Mouse (Mus musculus) splenic B cell, adult 2 months (primary cell): ENCODE measurements around the gene Neurog1.

Experiments used
- DNase-seq: peaks from one replicate; pipeline ENCODE4 v3.0.0-alpha.2; 2011; ENCODE audit warnings: low read depth, low spot score
- H3K27me3 ChIP-seq: 2 replicates; pipeline ENCODE4 v1.6.1; 2012; ENCODE audit warnings: mild to moderate bottlenecking, low read length, moderate library complexity, mixed read lengths; ENCODE audit not compliant: control insufficient read depth, poor library complexity, insufficient read depth, severe bottlenecking
- H3K36me3 ChIP-seq: 2 replicates; pipeline ENCODE4 v1.6.1; 2012; ENCODE audit warnings: mild to moderate bottlenecking, low read length, moderate library complexity, mixed read lengths; ENCODE audit not compliant: control insufficient read depth, poor library complexity, insufficient read depth, severe bottlenecking

The Neurog1 gene

DNA sequence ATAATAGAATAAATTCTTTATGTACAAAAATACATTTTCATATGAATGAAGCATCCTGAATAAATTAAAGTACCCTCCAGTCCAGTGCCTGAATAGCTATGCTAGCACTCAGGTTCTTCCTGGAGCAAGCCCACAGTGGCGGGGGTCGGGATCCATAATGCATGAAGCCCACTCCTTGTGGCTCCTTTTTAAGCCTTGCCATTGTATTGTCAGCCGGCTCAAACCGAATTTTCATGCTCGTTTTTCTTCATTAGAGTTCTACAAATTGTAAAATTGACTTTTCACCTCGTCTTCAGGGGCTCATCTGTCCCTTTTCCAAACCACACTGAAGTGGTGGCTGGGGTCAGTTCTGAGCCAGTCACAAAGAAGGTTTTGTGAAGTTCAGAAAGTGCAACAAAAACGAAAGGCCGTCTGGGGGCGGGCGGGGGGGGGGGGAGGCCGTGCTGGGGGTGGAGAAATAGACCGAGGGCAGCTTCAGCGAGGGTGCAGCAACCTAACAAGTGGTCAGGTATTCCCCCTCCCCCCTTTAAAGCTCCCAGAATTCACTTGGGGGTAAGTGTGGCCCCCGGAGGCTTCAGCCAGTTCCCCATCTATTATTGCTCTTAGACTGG lies 1.3 kb downstream of the Neurog1 start:
- DNase-seq, result no peak
- Histone ChIP-seq H3K27me3 (peaks cover 2% of the 10 kb centered on the region; the same call in 1 of the 2 replicates), H3K36me3 (no peaks in the 10 kb centered on the region)

DNA sequence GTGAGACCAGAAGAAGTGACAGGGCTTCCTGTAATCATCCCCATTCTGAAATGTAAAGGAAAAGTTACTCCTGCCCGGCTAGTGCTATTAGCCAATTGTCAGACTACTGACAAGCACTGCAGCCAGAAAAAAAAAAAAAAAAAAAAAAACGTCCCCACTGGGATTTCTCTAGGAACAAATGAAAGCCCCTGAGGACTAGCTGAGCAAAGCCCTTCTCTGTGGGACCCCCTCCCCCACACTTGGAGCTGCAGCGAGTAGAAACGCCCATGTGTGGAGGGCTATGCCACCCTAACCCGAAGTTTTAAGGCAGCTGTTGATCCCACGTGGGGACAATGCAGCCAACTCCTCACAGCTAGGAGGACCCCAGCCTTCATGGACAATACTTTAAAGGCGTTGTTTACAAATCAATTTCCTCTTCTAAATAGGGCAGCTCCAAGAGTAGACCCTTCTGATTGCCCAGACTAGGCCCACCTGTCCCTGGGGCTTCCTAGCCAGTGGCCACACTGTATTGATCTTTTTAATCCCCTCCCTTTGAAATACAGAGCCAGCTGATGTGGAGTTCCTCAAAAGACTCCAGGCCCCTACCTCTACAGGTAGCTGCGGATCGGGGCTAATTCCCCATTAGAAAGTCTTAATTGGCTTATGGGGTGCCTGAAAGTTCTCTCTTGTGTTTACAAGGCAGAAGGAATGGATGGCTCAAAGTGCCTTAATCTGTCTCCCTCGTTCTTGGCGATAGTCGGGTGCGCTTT lies 2.2 kb downstream of the Neurog1 start:
- no peak for DNase-seq
- no peaks in the 10 kb centered on the region for H3K36me3 ChIP-seq
- H3K27me3 ChIP-seq, result peaks cover 2% of the 10 kb centered on the region; the same call in 1 of the 2 replicates

DNA sequence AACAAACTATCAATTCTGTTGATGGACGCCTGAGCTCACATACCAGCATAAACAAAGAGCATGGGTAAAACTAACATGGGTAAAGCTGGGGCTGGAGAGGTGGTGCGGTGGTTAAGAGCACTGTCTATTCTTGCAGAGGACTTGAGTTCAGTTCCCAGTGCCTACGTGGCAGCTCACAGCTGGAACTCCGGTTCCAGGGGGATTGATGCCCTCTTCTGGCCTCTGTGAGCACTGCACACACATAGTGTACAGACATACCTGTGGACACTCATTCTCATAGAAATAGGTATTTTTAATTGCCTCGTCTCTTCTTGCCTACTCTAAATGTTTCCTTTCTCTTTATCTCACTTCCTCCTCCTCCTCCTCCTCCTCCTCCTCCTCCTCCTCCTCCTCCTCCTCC lies 8.9 kb downstream of the Neurog1 start:
- Histone ChIP-seq H3K27me3 (no peaks in the 10 kb centered on the region), H3K36me3 (no peaks in the 10 kb centered on the region)
- DNase-seq, result no peak

DNA sequence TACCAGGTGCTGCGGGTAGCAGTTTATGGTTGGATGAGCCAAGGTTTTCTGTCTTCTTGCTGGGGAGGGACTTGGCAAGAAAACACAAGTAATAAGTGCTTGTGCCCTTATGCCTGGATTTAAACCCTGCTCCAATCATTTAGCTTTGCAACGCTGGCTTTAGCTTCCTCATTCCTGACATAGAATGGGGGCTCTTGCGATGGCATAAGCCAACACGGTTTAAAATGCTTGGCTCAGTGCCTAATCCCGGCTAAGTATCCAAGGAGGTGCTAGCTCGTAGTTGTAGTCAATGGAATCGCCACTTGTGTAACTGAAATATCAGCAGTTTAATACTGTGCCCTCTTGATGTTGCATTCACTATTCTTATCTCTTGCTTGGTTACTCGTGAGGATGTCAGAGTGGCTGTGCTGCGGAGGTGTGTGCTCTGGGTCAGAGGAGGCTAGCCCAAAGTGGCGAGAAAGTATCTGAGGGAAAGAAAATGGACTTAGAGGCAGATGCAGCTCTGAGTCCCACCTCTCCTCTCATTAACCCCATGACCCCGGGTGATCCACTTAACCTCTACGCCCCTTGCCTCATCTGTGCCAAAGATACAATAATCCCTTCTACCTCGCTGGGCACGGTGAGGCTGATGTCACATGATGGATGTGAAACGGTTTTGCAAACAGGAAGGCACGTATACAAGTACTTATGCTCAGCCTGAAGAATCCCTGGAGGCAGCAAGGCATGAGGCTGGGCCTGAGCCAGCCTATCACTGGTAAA lies 11.8 kb downstream of the Neurog1 start:
- DNase-seq, result no peak
- Histone ChIP-seq H3K27me3 (no peaks in the 10 kb centered on the region; the same call in 1 of the 2 replicates), H3K36me3 (no peaks in the 10 kb centered on the region)

DNA sequence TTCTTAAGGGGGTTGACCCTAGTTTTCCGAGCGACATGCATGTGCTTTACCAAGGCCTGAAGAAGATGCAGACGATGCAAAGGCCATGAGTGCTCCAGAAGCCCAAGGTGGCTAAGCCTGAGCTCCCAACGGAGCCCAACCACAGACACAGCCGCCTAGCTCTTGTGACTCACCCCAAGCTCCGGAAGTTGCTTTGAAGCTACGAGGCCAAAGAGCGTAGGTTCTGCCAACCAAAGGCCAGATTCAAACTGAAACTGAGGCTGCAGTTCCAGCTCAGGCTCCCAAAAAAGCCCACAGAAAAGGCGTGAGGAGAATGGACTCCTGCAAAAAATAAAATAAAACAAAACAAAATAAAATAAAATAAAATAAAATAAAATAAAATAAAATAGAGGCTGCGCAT lies 14.1 kb downstream of the Neurog1 start:
- DNase-seq, result no peak

DNA sequence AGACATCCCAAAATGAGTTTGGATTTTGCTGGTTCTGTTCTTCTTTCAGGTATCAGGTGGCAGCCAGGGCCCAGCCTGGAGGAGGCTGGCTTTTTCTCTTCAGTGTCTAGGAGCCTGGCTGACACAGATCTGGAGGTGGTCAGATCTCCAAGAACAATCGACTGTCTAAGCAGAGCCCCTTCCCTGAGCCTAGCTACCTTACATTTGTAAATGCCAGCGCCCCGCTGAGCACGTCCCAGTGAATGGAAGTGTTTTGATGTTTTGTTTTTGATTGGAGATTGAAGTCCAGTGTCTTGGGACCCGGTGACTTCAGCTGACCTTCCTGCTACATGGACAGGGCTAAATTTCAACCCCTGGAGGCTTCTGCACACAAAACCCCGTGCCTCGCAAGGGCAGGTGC lies 15.8 kb downstream of the Neurog1 start:
- DNase-seq, result no peak
- H3K36me3 ChIP-seq, result no peaks in the 10 kb centered on the region
- H3K27me3 ChIP-seq, result no peaks in the 10 kb centered on the region; the same call in 1 of the 2 replicates

More for the DNA sequence above, 14.1 kb downstream of the Neurog1 start:
- H3K36me3 ChIP-seq, result no peaks in the 10 kb centered on the region
- H3K27me3 ChIP-seq, result no peaks in the 10 kb centered on the region; the same call in 1 of the 2 replicates

DNA sequence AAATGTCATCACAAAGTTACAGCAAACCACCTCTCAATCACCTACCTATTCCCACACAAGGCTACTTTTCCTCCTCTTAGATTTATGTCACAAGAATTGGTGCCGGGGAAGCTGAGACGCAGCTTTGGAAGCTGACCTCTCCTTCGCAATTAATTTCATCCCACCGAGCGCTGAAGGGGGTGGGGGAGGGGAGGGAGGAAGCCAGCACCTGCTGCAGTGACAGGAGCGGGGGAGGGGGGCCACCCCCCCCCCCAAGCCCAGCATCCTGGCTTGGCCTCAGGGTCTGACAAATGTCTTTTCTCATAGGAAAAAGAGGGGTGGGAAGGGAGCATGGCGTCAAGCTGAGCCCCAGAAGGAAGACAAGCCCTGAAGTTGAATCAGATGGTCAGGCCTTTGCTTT lies 23.2 kb downstream of the Neurog1 start:
- Histone ChIP-seq H3K36me3 (no peaks in the 10 kb centered on the region), H3K27me3 (no peaks in the 10 kb centered on the region)
- DNase-seq, result no peak

DNA sequence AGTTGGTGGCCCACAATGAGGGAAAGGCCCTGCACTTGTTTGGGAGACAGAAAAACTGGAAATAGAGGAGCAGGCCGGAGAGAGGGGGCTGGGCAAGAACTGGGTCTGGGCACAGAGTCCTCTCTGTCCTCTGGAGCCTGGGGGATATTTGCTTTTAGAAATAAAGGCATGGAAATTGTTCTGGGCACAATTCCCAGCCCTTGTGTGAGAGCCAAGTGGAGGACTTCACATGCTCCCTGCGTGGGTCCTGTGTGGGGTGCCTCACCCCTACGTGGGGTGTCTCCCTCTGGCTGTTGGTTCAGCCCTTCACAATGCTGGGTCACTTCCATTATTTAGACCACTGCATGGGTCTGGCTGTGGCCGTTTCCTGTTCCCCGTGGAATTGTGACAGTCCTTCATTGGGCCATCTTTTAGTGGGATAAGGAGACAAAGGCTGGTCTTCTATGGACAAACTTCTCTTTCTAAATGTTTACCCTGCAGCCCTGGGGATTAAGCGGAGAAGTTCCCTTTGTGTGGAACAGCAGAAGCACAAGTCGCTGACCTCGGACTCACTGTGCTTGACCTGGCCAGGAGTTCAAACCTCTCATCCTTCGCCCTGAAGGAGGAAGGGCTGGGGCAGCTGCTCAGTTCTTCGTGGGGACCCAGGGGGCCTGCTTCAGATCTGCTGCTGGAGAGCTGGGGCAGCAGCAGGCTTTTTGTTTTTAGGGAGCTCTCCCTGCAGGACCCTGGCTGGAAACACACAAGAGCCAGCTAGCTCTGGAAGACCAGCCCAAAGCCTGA lies 25.6 kb downstream of the Neurog1 start:
- no peak for DNase-seq
- Histone ChIP-seq H3K36me3 (no peaks in the 10 kb centered on the region), H3K27me3 (no peaks in the 10 kb centered on the region; the same call in 1 of the 2 replicates)

DNA sequence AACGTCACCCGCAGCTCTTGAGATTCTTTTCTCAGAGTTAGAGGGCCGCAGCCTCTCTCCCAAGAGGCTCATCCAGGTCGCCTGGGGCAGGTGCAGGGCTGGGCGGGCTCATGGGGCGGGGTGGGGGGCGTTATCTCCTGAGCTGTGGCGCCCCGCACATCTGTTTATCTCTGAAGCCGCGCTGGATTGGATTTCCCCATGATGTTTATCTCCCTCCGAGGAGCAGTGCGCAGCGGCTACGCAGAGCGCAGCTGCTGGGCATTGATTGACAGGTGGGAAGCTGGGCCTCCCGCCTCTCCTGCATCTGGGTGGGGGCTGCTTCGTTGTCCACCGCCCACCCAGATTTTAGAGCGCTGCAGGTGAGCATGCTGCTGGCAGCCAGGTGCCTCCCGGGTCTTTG lies 28.3 kb downstream of the Neurog1 start:
- Histone ChIP-seq H3K36me3 (no peaks in the 10 kb centered on the region), H3K27me3 (no peaks in the 10 kb centered on the region; the same call in 1 of the 2 replicates)

DNA sequence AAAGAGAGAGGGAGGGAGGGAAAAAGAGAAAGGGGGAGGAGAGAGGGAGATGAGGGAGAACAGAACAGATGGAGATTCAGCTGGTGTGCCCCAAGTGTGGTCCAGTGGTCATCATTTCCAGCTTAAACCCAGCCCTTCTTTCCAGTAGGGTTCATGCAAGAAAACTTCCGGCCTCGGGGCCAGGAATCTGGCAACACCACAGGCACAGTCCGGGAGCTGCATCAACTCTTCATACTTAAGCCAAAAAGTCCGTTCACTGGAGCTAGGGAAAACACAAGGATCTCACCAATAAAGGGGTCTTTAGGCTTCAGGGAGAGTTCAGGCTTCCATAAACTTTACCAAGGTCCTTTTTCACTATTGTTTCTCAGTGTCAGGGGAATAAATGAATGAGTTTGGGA lies 29.1 kb downstream of the Neurog1 start:
- no peaks in the 10 kb centered on the region for H3K36me3 ChIP-seq
- DNase-seq, result no peak

More for the DNA sequence above, 28.3 kb downstream of the Neurog1 start:
- no peak for DNase-seq

DNA sequence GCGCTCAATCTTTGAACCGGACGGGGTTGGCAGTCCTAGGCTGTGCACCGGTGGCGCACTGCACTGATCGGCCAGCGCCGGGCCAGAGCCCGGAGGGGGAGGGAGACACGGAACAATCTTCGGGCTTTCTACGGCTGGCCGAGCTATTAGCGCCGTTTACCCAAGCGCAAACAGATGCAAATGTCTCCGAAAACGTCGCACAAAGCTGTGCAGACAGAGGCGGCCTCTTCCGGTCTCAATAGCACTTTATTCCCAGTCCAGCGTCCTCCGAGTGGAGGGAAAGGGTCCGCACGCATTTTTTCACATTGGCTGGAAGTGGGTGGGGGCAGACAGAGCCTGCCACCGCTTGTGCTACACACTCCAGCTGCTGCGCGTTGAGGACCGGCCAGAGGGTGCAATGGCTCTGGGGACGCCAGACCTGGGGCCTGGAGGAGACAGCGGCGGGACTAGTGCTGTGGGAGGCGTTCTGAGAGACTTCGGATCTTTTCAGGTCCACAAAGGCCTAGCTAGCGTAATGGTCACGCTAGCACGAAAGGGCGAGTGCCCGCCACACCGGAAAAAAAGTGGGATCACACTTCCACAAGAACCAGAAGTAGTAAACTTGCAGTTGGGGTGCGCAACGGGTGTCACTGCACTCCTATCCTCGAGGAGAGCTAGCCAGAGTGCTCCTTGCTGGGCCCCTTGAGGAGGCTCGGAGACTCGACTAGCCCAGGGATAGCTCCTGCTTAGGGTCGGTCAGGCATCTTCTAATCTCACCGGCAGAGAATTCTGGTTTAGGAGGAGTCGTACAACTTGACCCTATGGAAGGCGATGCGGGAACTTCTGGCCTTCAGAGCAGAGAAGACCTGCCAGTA lies 29.7 kb downstream of the Neurog1 start:
- peak; percentile 5 for DNase-seq
- H3K36me3 ChIP-seq, result no peaks in the 10 kb centered on the region
- no peaks in the 10 kb centered on the region; the same call in 1 of the 2 replicates for H3K27me3 ChIP-seq

More for the DNA sequence above, 29.1 kb downstream of the Neurog1 start:
- H3K27me3 ChIP-seq, result no peaks in the 10 kb centered on the region; the same call in 1 of the 2 replicates

DNA sequence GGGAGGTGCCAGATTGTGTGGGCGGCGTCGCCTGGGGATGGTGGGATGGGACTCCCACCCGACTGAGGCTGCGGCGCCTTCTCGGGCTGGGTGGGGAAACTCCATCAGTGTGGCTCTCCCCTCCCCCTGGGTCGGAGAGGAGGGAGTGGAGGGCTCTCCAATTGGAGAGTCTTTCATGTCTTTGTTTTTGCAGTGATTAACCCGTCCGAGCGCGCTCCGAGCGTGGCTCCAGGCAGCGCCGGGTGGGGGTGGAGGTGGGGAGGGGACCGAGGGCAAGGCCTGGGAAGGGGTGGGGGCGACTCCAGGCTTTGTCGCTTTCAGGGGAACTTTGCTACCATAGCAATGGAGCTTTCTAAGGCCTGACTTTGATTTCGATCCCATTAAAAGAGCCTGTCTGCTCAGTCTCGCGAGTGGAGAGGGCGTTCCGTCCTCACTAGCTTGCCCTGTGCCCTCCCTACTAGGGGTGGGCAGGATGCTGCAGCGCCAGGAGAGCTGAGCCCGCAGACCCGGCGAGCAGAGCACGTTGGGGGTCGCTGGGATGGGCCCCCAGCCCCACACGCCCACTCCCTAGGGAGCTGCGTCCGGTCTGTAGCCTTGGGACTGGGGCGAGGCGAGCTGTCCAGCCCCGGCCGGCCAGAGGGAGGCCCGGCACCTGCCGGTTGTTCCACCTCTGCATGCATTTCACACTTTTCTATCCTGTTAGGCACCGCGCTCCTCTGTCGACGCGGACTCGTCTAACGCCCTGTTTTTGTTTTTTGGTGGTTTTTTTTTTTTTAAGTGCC lies 30.6 kb downstream of the Neurog1 start:
- DNase-seq, result no peak
- Histone ChIP-seq H3K36me3 (no peaks in the 10 kb centered on the region), H3K27me3 (no peaks in the 10 kb centered on the region; the same call in 1 of the 2 replicates)

DNA sequence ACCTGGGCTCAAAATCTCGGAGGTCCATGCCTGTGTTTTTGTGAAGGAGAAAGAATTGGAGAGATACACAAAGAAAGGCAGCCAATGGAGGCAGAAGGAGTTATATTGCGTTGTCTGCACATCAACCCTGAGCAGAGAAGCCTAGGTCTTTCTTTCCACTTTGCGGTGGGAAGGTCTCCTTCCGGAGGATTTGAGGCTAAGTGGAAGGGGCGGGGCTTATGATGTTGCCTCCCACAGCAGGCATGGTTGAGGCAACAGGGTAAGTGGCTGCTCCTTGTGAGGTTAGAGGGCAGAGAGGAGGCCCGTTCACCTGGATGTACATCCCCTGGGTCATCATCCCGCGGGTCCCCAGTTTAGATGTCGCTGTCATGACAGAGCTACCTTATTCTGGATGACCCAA lies 32.7 kb downstream of the Neurog1 start:
- no peak for DNase-seq
- no peaks in the 10 kb centered on the region for H3K36me3 ChIP-seq
- H3K27me3 ChIP-seq, result no peaks in the 10 kb centered on the region; the same call in 1 of the 2 replicates
